Mouse (Mus musculus) splenic B cell, adult 2 months (primary cell): ENCODE data around the gene Htr5a.

Experiments
- DNase-seq: peaks from one replicate; pipeline ENCODE4 v3.0.0-alpha.2; 2011; ENCODE audit warnings: low read depth, low spot score
- H3K27me3 ChIP-seq: 2 replicates; pipeline ENCODE4 v1.6.1; 2012; ENCODE audit warnings: mild to moderate bottlenecking, low read length, moderate library complexity, mixed read lengths; ENCODE audit not compliant: control insufficient read depth, poor library complexity, insufficient read depth, severe bottlenecking
- H3K36me3 ChIP-seq: 2 replicates; pipeline ENCODE4 v1.6.1; 2012; ENCODE audit warnings: mild to moderate bottlenecking, low read length, moderate library complexity, mixed read lengths; ENCODE audit not compliant: control insufficient read depth, poor library complexity, insufficient read depth, severe bottlenecking

The Htr5a gene

GRCm38 (mm10) chr5:27873240-27874082 is 31.5 kb downstream of the Htr5a start:
- DNase-seq, result no peak

GRCm38 (mm10) chr5:27874211-27874610 is 32.3 kb downstream of the Htr5a start:
- H3K36me3 ChIP-seq, result no peaks in the 10 kb centered on the region
- DNase-seq, result no peak
- H3K27me3 ChIP-seq, result no peaks in the 10 kb centered on the region

More at GRCm38 (mm10) chr5:27873240-27874082, 31.5 kb downstream of the Htr5a start:
- no peaks in the 10 kb centered on the region for H3K36me3 ChIP-seq
- no peaks in the 10 kb centered on the region for H3K27me3 ChIP-seq

- DNase-seq, result no peak
- Histone ChIP-seq H3K27me3 (no peaks in the 10 kb centered on the region), H3K36me3 (no peaks in the 10 kb centered on the region)
These were observed 33.6 kb downstream of the Htr5a start for GRCm38 (mm10) chr5:27875341-27876105.

- H3K27me3 ChIP-seq, result no peaks in the 10 kb centered on the region
- no peaks in the 10 kb centered on the region for H3K36me3 ChIP-seq
- DNase-seq, result no peak
These were observed 36.4 kb downstream of the Htr5a start for GRCm38 (mm10) chr5:27878356-27878755.

GRCm38 (mm10) chr5:27879726-27880125 is 37.8 kb downstream of the Htr5a start:
- Histone ChIP-seq H3K27me3 (no peaks in the 10 kb centered on the region), H3K36me3 (no peaks in the 10 kb centered on the region)
- DNase-seq, result no peak

GRCm38 (mm10) chr5:27880329-27881036 is 38.5 kb downstream of the Htr5a start:
- H3K36me3 ChIP-seq, result no peaks in the 10 kb centered on the region
- no peaks in the 10 kb centered on the region for H3K27me3 ChIP-seq
- DNase-seq, result no peak

GRCm38 (mm10) chr5:27881261-27881660 is 39.3 kb downstream of the Htr5a start:
- H3K36me3 ChIP-seq, result no peaks in the 10 kb centered on the region

GRCm38 (mm10) chr5:27888080-27888479 is 46.1 kb downstream of the Htr5a start:
- Histone ChIP-seq H3K36me3 (no peaks in the 10 kb centered on the region), H3K27me3 (no peaks in the 10 kb centered on the region)
- DNase-seq, result no peak

More at GRCm38 (mm10) chr5:27881261-27881660, 39.3 kb downstream of the Htr5a start:
- no peak for DNase-seq
- no peaks in the 10 kb centered on the region for H3K27me3 ChIP-seq

- Histone ChIP-seq H3K36me3 (no peaks in the 10 kb centered on the region), H3K27me3 (no peaks in the 10 kb centered on the region; the same call in 1 of the 2 replicates)
- DNase-seq, result no peak
These were observed 54.0 kb downstream of the Htr5a start for GRCm38 (mm10) chr5:27895961-27896360.

- no peaks in the 10 kb centered on the region for H3K36me3 ChIP-seq
- DNase-seq, result no peak
- no peaks in the 10 kb centered on the region; the same call in 1 of the 2 replicates for H3K27me3 ChIP-seq
These were observed 57.8 kb downstream of the Htr5a start for GRCm38 (mm10) chr5:27899756-27900155.

- no peaks in the 10 kb centered on the region for H3K36me3 ChIP-seq
- H3K27me3 ChIP-seq, result no peaks in the 10 kb centered on the region; the same call in 1 of the 2 replicates
- DNase-seq, result no peak
These were observed 58.2 kb downstream of the Htr5a start for GRCm38 (mm10) chr5:27900186-27900585.
